Mouse (Mus musculus) kidney, adult 2 months (tissue): ENCODE results near the gene Col4a4.

Experiments
- CTCF ChIP-seq: fragments of 200-500 bp; conservative IDR thresholded peaks from 2 replicates; pipeline ENCODE4 v1.5.1; 2011; ENCODE audit warnings: low read depth, mild to moderate bottlenecking, control low read depth, low read length, moderate library complexity, mixed read lengths; ENCODE audit not compliant: insufficient read depth, insufficient read length
- POLR2A ChIP-seq: fragments of 200-500 bp; IDR thresholded peaks from one replicate; pipeline ENCODE4 v1.6.1; 2011; ENCODE audit warnings: low read depth, low read length, control low read depth

- no peak for TF ChIP-seq CTCF
- TF ChIP-seq POLR2A = no peak
Observed at GRCm38 (mm10) chr1:82545199-82545960, 41.3 kb downstream of the Col4a4 start.
